Mouse (Mus musculus) lung, embryonic 14.5 days (tissue): ENCODE measurements around the gene Tmem131. TPM values are rescaled to one million over a fixed set of nuclear protein-coding genes. Genes with fewer than 3 reads are reported as not detected.

Experiments
- ATAC-seq: fragments of 200-750 bp; cut with Nextera tagmentation; 2 replicates; pipeline ENCODE4 v1.8.0; 2017; ENCODE audit warnings: mild to moderate bottlenecking, moderate TSS enrichment, moderate library complexity; ENCODE audit not compliant: insufficient read depth
- DNase-seq: peaks from one replicate; pipeline ENCODE4 v3.0.0-alpha.2; 2015
- H3K27ac ChIP-seq: fragments of 300-500 bp; sonication (generic); 2 replicates; pipeline ENCODE4 v1.5.1; 2014; ENCODE audit warnings: low read depth, mild to moderate bottlenecking, moderate library complexity
- H3K27me3 ChIP-seq: fragments of 300-500 bp; sonication (generic); 2 replicates; pipeline ENCODE4 v1.6.1; 2014; ENCODE audit warnings: low read length, control low read depth; ENCODE audit not compliant: insufficient read depth
- H3K36me3 ChIP-seq: fragments of 300-500 bp; sonication (generic); 2 replicates; pipeline ENCODE4 v1.6.1; 2014; ENCODE audit warnings: control low read depth; ENCODE audit not compliant: insufficient read depth
- H3K4me1 ChIP-seq: fragments of 300-500 bp; sonication (generic); 2 replicates; pipeline ENCODE4 v1.6.1; 2014; ENCODE audit warnings: antibody characterized with exemption, control low read depth; ENCODE audit not compliant: insufficient read depth
- H3K4me2 ChIP-seq: fragments of 300-500 bp; sonication (generic); 2 replicates; pipeline ENCODE4 v1.6.1; 2014; ENCODE audit warnings: mild to moderate bottlenecking
- H3K4me3 ChIP-seq: fragments of 300-500 bp; sonication (generic); 2 replicates; pipeline ENCODE4 v1.5.1; 2014; ENCODE audit warnings: low read depth, low read length
- H3K9ac ChIP-seq: fragments of 300-500 bp; sonication (generic); 2 replicates; pipeline ENCODE4 v1.6.1; 2014
- H3K9me3 ChIP-seq: fragments of 300-500 bp; sonication (generic); 2 replicates; pipeline ENCODE4 v1.6.1; 2016; ENCODE audit warnings: low read depth, low read length, control low read depth
- CTCF ChIP-seq: IDR thresholded peaks from 2 replicates; pipeline ENCODE4 v1.5.1; 2016; ENCODE audit warnings: antibody characterized with exemption, low read depth
- WGBS: fragments of 180-500 bp; shearing (Covaris S2); extraction: QIAGEN DNeasy Blood & Tissue Kit; methylation state at CpG from one replicate; pipeline ENCODE4 v1.1.7; 2014; 5-methylcytosine and 5-hydroxymethylcytosine counted together
- polyA plus RNA-seq: library from polyadenylated mRNA; unstranded; fragments of >200 nt; fragmentation: Nextera tagmentation; extraction: Ambion mirVana; gene quantifications from 2 replicates; pipeline ENCODE4 v1.2.1, GENCODE M21; 2014

Tmem131 gene
- polyA plus RNA-seq, 1 experiment from 2014 or later = 18.4 TPM

DNA sequence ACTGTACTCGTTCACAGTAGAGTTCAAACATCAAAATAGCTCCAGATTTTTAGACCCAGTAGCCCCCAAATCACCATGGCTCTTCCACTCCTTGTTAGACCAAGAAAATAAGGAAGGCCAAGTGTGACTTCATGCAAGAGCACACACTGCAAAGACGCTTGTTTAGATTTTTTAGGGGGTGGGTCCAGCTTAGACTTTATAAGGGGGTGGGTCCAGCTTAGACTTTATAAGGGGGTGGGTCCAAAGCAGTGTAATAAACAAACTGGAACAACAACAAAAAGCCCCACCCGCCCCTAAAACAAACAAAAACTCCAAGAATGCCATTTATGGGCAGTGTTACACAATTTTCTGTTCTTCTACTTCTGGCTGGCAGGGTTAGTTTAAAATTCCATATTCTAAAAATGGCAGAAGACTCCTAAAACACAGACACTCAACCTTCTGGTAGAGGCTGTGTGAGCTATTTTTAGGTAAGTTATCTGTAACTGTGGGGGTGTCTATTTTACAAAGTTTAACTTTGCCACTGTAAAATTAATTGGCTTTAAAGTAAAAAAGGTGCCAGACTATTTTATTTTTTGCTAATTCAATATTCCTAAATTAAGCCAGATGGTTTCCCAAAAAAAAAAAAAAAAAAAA is 143.0 kb downstream of the Tmem131 start:
- TF ChIP-seq CTCF = no peak
- no peaks in the 10 kb centered on the region for H3K27me3 ChIP-seq
- no peaks in the 10 kb centered on the region for H3K9me3 ChIP-seq
- peaks cover 83% of the 10 kb centered on the region for H3K36me3 ChIP-seq
- WGBS = 67% methylated on average over 3 of the region's 3 CpGs
- DNase-seq (peak; percentile 35), ATAC-seq (peak; percentile 24; the same call in 1 of the 2 replicates)
- no peak overlapping the region for H3K9ac ChIP-seq
- no peaks in the 10 kb centered on the region for H3K4me1 ChIP-seq
- no peak overlapping the region for H3K4me2 ChIP-seq
- H3K4me3 ChIP-seq = no peak overlapping the region
- H3K27ac ChIP-seq = 0 out of 2 replicates have a peak overlapping the region, but pooled peaks have one; percentile 30

DNA sequence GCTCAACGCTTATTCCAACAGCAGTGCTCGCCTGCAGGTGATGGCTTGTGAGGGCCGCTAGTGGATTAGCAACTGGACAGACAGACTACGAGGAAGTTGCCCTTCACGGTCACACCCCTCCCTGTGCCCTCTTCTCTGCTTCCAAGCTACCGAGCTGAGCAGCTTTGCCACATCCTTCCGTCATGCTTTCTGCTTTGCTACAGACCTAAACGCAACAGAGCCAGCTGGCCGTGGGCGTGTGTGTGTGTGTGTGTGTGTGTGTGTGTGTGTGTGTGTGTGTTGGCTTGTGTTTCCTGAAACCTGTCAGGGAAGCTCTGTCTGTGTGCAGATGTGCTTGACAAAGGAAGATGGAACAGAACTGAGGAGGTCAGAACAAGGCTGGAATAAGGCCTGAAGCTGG is 146.0 kb downstream of the Tmem131 start:
- H3K9me3 ChIP-seq = no peaks in the 10 kb centered on the region
- peaks cover 89% of the 10 kb centered on the region for H3K36me3 ChIP-seq
- TF ChIP-seq CTCF = no peak
- DNase-seq (no peak), ATAC-seq (no peak)
- no peak overlapping the region for H3K27ac ChIP-seq
- H3K9ac ChIP-seq = no peak overlapping the region
- no peak overlapping the region for H3K4me2 ChIP-seq
- 60% methylated on average over 10 of the region's 10 CpGs for WGBS
- H3K27me3 ChIP-seq = no peaks in the 10 kb centered on the region
- no peak overlapping the region for H3K4me3 ChIP-seq
- no peaks in the 10 kb centered on the region for H3K4me1 ChIP-seq

DNA sequence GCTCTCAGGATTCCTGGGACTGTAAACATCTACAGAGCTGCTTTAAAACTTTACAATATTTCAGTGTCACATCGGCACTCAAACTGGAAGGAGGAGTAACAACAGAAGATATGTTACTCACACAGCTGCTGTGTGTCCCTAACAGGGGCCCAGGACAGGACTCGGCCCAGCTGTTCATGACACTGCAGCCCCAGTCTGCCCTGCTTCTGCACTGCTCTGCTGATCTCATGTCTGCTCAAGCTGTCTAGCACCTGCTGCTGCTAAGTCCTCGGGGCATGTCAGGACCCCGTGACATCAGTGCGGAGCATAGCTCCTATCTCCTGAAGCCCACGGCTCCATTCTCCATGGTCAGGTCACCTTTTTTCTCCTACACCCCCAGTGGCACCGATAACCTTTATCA is 146.8 kb downstream of the Tmem131 start:
- 72% methylated on average over 7 of the region's 7 CpGs for WGBS

DNA sequence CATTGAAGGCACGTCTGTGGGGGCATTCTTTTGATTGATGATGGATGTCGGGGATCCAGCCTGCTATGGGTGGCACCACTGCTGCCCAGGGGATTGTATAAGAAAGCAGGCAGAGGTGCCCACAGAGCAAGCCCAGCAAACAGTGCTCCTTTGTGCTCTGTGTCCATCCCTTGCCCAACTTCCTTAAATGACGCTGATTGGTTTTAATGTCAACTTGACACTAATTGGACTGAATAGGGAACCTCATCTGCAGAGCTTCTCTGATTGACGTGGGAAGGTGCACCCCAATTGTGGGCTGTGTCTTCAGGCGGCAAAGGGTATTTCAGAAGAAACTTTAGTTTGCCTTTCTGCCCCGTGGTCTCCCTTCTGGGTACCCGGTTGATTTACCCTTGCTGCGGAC is 154.1 kb downstream of the Tmem131 start:
- 72% methylated on average over 8 of the region's 8 CpGs for WGBS
- no peak for ATAC-seq

More for the DNA sequence above, 146.8 kb downstream of the Tmem131 start:
- ATAC-seq (peak; percentile 56; the same call in 1 of the 2 replicates), DNase-seq (no peak)
- Histone ChIP-seq H3K9me3 (no peaks in the 10 kb centered on the region), H3K27me3 (no peaks in the 10 kb centered on the region), H3K4me3 (no peak overlapping the region), H3K27ac (no peak overlapping the region), H3K36me3 (peaks cover 87% of the 10 kb centered on the region), H3K4me1 (no peaks in the 10 kb centered on the region), H3K9ac (no peak overlapping the region), H3K4me2 (no peak overlapping the region)
- TF ChIP-seq CTCF = no peak

DNA sequence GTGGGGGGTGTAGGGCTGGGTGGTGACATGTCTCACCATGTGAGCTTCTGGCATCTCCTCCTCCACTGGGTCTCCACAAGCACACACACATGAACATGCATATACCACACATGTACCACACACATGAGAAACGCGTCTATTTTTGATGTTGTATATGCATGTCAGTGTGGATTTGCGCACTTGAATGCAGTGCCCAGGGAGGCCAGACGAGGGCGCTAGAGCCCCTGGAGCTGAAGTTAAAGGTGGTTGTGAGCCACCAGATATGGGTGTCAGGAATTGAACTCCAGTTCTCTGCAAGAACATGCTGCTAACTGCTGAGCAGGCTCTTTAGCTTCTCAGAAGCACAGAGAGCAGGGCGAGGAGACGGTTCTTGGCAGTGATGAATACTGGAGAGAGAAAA is 157.1 kb downstream of the Tmem131 start:
- Histone ChIP-seq H3K27ac (no peak overlapping the region), H3K36me3 (peaks cover 4% of the 10 kb centered on the region; the same call in 1 of the 2 replicates), H3K9me3 (no peaks in the 10 kb centered on the region), H3K9ac (no peak overlapping the region), H3K27me3 (no peaks in the 10 kb centered on the region), H3K4me3 (no peak overlapping the region), H3K4me2 (no peak overlapping the region), H3K4me1 (peaks cover 7% of the 10 kb centered on the region; the same call in 1 of the 2 replicates)
- no peak for DNase-seq
- peak; percentile 36 for TF ChIP-seq CTCF
- whole genome bisulfite sequencing = 90% methylated on average over 7 of the region's 7 CpGs
- no peak for ATAC-seq

More for the DNA sequence above, 154.1 kb downstream of the Tmem131 start:
- Histone ChIP-seq H3K9me3 (no peaks in the 10 kb centered on the region), H3K27me3 (no peaks in the 10 kb centered on the region), H3K36me3 (peaks cover 29% of the 10 kb centered on the region), H3K27ac (no peak overlapping the region), H3K4me1 (peaks cover 7% of the 10 kb centered on the region; the same call in 1 of the 2 replicates), H3K4me2 (no peak overlapping the region), H3K9ac (no peak overlapping the region), H3K4me3 (no peak overlapping the region)
- DNase-seq = no peak
- no peak for TF ChIP-seq CTCF

DNA sequence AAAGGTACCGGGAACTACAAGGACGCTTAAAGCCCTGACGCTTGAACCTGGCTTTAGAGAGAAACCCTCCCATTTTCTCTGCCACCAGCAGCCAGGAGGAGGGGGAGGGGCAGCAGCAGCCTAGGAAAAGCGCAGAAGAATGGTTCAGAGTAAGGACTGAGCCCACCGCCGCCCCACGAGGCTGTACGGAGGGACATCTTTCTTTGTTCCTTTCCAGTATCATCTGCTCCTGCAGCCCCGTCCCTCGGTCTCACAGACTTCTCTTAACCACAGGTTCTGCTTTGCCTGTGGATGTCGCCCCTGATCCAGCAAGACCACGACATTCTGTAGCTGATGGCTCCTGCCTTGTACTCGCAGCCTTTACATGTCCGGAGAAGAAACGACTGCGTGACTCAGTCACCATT is 158.2 kb downstream of the Tmem131 start:
- DNase-seq (peak; percentile 39), ATAC-seq (0 out of 2 replicates have a peak, but pooled peaks have one; percentile 15)
- peak overlapping the region; percentile 88 for H3K4me2 ChIP-seq
- peaks cover 7% of the 10 kb centered on the region; the same call in 1 of the 2 replicates for H3K4me1 ChIP-seq
- peak overlapping the region; percentile 41 for H3K4me3 ChIP-seq
- H3K36me3 ChIP-seq = no peaks in the 10 kb centered on the region
- TF ChIP-seq CTCF = no peak
- WGBS = 2% methylated on average over 16 of the region's 16 CpGs
- H3K27ac ChIP-seq = no peak overlapping the region
- peak overlapping the region; percentile 43 for H3K9ac ChIP-seq
- H3K27me3 ChIP-seq = no peaks in the 10 kb centered on the region
- H3K9me3 ChIP-seq = no peaks in the 10 kb centered on the region

DNA sequence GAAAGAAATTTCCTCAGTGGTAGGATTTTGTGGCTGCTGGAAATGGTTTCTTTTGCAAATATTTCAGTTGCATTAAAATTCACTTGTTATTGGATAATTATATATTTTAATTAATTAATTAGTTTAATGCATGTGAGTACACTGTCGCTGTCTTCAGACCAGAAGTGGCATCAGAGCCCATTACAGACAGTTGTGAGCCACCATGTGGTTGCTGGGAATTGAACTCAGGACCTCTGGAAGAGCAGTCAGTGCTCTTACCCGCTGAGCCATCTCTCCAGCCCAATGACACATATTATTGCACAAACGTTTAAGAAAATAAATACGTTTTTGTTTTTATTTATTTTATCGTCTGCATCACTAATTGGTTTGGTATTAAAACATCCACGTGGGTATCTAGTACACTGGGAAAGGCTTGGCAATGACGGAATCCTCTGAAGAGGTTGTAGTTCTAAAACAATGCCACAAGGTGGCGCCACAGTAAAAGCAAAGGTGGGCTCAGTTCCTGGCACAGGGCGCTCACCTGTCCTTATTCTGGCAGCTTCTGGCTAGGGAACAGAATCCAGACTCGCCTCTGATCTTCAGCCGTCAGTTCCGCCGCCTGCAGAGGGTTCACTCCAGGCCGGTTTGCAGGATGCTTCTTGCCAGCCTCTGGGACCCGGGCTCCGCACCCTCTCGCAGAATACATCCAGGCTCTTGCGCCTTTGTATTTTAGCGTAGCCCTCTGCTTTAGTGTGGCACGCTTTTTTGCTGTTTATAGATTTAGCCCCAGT is 158.9 kb downstream of the Tmem131 start:
- Histone ChIP-seq H3K9me3 (no peaks in the 10 kb centered on the region), H3K4me3 (peak overlapping the region; percentile 41), H3K4me1 (peaks cover 7% of the 10 kb centered on the region; the same call in 1 of the 2 replicates), H3K4me2 (peak overlapping the region; percentile 88), H3K9ac (peak overlapping the region; percentile 43), H3K36me3 (no peaks in the 10 kb centered on the region), H3K27ac (no peak overlapping the region), H3K27me3 (no peaks in the 10 kb centered on the region)
- TF ChIP-seq CTCF = peak; percentile 86
- WGBS = 4% methylated on average over 20 of the region's 20 CpGs
- ATAC-seq (peak; percentile 58), DNase-seq (peak; percentile 86)
